Mouse (Mus musculus): ENCODE measurements at regions not wholly inside any gene's neighbourhood (a gene's known extent, or its start where the extent isn't known, plus 50 kb on each side); places are given as distances from the start of the nearest gene placed in this dataset.

DNA sequence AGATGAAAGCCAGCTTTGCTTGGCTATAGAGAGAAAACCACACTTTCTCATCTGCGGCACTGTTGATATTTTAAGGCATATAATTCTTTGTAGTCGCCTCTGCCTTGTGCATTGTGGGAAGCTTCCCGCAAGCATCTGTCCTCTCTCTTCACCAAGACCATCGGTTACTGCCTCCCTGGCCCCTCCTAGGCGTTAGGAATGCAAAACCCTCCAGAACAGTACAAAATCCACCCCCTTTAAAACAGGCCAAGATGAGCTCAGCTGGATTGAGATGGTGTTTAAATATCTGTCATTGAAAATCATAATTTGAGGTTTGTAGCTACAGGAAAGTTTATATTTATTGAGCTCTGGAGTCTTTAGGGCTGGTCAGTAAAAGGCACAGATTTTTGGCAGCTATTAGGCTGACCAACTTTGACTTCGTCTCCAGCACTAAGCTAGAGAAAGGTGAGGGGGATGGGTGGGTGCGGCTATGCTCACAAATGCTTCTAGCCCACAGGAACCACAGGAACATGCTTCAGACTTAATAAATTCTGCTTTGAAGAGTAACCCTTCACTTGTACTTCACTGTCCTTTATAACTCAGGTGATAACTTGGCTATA, 856.7 kb upstream of the Adgrl2 start:
- H3K4me1 ChIP-seq (ENCODE audit: insufficient read depth, low read depth, low read length) = no peaks in the 10 kb centered on the region
- H3K4me3 ChIP-seq (ENCODE audit: low read depth, low read length) = no peak overlapping the region
- no peaks in the 10 kb centered on the region for H3K36me3 ChIP-seq (replicated peaks)
- TF ChIP-seq GATA2 (IDR thresholded peaks at IDR 0.05; ENCODE audit: borderline replicate concordance, low read depth, low read length) (no peak), POLR2AphosphoS5 (IDR thresholded peaks at IDR 0.05; ENCODE audit: insufficient replicate concordance, low read depth, low read length) (no peak), TAL1 (conservative IDR thresholded peaks at IDR 0.05; ENCODE audit: low read depth, low read length) (no peak), CTCF (IDR thresholded peaks at IDR 0.05; ENCODE audit: low read depth, low read length) (no peak), GATA1 (IDR thresholded peaks at IDR 0.05; ENCODE audit: borderline replicate concordance, low read length) (no peak)
- ATAC-seq (ENCODE audit: extremely low read depth, insufficient number of reproducible peaks, low FRiP score, poor library complexity, severe bottlenecking) (no peak), DNase-seq (ENCODE audit: low spot score) (no peak)
- peaks cover 9% of the 10 kb centered on the region; the same call in 1 of the 2 replicates for H3K9me3 ChIP-seq (replicated peaks)
- H3K27me3 ChIP-seq (ENCODE audit: insufficient read depth, low read length) = no peaks in the 10 kb centered on the region

DNA sequence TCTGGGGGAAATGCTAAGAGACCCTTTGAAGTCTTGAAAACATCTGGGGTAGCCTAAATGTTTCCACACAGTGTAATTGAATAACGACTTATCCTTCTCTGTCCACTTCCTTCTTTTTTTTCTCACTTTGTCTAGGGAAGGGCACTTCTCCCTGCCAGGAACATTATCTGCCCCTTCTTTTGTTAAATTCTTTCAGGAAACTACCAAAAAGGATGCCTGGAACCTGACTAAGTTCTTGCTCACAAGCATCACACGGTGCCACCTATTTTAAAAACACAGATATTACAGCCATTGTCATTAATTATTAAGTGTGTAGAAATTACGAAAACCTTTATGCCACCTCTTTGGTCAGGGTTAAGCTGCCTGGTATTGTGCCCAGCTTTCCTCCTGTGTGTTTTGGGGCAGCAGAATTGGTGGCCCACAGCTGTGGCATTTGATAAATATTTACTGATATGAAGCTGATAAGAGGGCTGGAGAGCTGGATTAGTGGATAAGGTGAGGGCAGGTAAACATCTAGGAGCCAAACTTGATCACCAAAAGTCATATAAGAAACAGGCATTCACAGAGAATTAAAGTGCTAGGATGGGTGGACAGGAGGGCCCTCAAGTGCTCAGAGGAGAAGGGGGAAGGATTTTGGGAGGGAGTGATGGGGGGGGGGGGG, 855.6 kb upstream of the Adgrl2 start:
- ATAC-seq (ENCODE audit: extremely low read depth, insufficient number of reproducible peaks, low FRiP score, poor library complexity, severe bottlenecking) = no peak
- TF ChIP-seq GATA1 (IDR thresholded peaks at IDR 0.05; ENCODE audit: borderline replicate concordance, low read length) = no peak
- no peak for TF ChIP-seq TAL1 (conservative IDR thresholded peaks at IDR 0.05; ENCODE audit: low read depth, low read length)
- TF ChIP-seq GATA2 (IDR thresholded peaks at IDR 0.05; ENCODE audit: borderline replicate concordance, low read depth, low read length) = no peak
- no peak for TF ChIP-seq POLR2AphosphoS5 (IDR thresholded peaks at IDR 0.05; ENCODE audit: insufficient replicate concordance, low read depth, low read length)
- no peak for TF ChIP-seq CTCF (IDR thresholded peaks at IDR 0.05; ENCODE audit: low read depth, low read length)

DNA sequence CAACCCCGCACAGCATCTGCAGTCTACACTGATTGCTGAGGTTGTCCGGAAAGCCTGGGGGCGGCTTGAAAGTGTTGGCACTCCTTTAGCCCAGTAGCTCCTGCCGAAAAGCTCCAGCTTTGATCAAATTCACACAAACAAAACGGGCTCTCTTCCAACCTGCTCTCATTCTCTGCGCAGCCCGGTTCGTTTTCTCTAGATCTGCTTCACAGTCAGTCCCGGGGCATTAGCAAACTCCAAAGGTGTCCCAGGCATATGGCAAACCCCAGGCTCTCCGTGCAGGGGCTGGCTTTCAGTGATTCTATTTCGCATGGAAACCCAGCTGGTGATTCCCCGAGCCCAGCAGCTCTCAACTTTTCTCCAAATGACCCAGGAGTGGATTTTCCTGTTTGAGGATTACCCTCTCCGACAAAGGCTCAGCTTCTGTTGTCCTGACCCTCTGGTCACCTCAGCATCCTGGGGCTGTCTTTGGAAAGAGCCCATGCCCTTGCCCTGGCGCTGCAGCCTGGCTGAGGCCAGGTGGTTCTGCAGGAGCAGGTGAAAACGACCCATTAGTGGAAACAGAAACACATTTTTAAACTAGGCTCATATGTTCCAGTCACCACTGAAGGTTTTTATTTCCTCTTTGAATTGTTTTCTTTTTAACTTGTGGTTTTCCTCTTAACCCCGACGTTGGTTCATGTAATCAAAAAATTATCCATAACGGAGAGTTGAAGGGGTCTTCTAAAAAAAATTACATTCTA, 854.9 kb upstream of the Adgrl2 start:
- ATAC-seq (ENCODE audit: extremely low read depth, insufficient number of reproducible peaks, low FRiP score, poor library complexity, severe bottlenecking) = no peak
- TF ChIP-seq GATA2 (IDR thresholded peaks at IDR 0.05; ENCODE audit: borderline replicate concordance, low read depth, low read length) (no peak), GATA1 (IDR thresholded peaks at IDR 0.05; ENCODE audit: borderline replicate concordance, low read length) (no peak), TAL1 (conservative IDR thresholded peaks at IDR 0.05; ENCODE audit: low read depth, low read length) (no peak), CTCF (IDR thresholded peaks at IDR 0.05; ENCODE audit: low read depth, low read length) (no peak), POLR2AphosphoS5 (IDR thresholded peaks at IDR 0.05; ENCODE audit: insufficient replicate concordance, low read depth, low read length) (no peak)
- DNase-seq (ENCODE audit: low spot score) = no peak
- Histone ChIP-seq H3K4me3 (ENCODE audit: low read depth, low read length) (no peak overlapping the region), H3K4me1 (ENCODE audit: insufficient read depth, low read depth, low read length) (no peaks in the 10 kb centered on the region), H3K27me3 (ENCODE audit: insufficient read depth, low read length) (no peaks in the 10 kb centered on the region), H3K9me3 (replicated peaks) (peaks cover 6% of the 10 kb centered on the region; the same call in 1 of the 2 replicates), H3K36me3 (replicated peaks) (no peaks in the 10 kb centered on the region)

More for the DNA sequence above, 855.6 kb upstream of the Adgrl2 start:
- no peak overlapping the region for H3K4me3 ChIP-seq (ENCODE audit: low read depth, low read length)
- DNase-seq (ENCODE audit: low spot score) = no peak
- no peaks in the 10 kb centered on the region for H3K36me3 ChIP-seq (replicated peaks)
- H3K9me3 ChIP-seq (replicated peaks) = peaks cover 6% of the 10 kb centered on the region; the same call in 1 of the 2 replicates
- H3K4me1 ChIP-seq (ENCODE audit: insufficient read depth, low read depth, low read length) = no peaks in the 10 kb centered on the region
- H3K27me3 ChIP-seq (ENCODE audit: insufficient read depth, low read length) = no peaks in the 10 kb centered on the region

DNA sequence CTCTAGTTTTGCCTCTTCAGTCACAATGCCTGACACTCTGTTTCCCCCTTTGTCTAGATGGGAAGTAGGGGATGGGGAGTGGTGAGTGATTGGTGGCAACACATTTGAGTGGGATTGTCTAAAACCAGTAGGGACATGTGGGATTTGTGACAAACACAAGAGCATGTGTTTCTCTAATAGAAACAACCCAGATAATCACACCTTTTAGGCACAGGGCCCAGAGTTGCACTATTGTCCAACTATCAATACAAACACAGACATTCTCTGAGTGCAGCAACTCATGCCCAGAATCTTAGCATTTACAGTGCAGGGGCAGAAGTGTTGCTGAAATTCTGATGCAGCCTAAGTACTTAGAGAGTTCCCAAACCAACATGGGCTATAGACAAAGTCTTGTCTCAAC, 847.6 kb upstream of the Adgrl2 start:
- Histone ChIP-seq H3K27me3 (ENCODE audit: insufficient read depth, low read length) (no peaks in the 10 kb centered on the region), H3K36me3 (replicated peaks) (no peaks in the 10 kb centered on the region), H3K4me1 (ENCODE audit: insufficient read depth, low read depth, low read length) (no peaks in the 10 kb centered on the region), H3K4me3 (ENCODE audit: low read depth, low read length) (no peak overlapping the region), H3K9me3 (replicated peaks) (peaks cover 10% of the 10 kb centered on the region)
- ATAC-seq (ENCODE audit: extremely low read depth, insufficient number of reproducible peaks, low FRiP score, poor library complexity, severe bottlenecking) = no peak
- DNase-seq (ENCODE audit: low spot score) = no peak
- TF ChIP-seq TAL1 (conservative IDR thresholded peaks at IDR 0.05; ENCODE audit: low read depth, low read length) (no peak), GATA2 (IDR thresholded peaks at IDR 0.05; ENCODE audit: borderline replicate concordance, low read depth, low read length) (no peak), POLR2AphosphoS5 (IDR thresholded peaks at IDR 0.05; ENCODE audit: insufficient replicate concordance, low read depth, low read length) (no peak), CTCF (IDR thresholded peaks at IDR 0.05; ENCODE audit: low read depth, low read length) (no peak), GATA1 (IDR thresholded peaks at IDR 0.05; ENCODE audit: borderline replicate concordance, low read length) (no peak)

DNA sequence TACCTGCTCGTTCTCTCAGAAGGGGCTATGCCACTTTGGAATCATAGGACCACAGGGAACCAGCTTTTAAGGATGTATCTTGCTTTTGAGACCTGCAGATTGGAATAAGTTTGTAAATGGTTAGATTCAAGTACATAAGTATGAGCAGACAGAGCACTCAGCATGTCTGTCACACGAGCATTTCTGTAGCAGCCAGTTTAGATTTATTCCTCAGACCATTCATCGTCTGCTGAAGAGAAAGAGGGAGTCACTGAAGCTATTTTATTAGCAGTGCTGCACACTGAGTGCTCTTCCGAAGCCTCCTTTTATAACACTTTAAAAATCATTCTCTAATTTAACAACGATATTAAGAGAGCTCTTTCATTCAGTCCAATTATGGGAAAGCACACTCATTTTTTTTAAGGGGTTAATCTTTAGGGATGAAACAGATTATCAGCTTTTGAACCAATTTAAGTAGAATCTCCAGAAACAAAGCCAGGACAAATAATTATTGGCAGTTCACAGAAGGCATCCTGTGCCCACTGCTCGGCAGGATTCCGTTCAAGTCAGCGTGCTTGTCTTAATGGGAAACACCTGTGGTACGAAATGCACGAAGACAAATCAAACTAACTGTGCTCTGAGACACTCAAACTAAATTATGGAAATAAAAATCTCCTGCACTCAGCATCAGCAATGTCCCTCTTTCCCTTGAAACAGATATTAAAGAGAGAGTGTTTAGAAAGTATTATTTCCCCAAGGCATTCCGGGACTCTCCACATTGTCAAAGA, 846.3 kb upstream of the Adgrl2 start:
- Histone ChIP-seq H3K36me3 (replicated peaks) (no peaks in the 10 kb centered on the region), H3K27me3 (ENCODE audit: insufficient read depth, low read length) (no peaks in the 10 kb centered on the region), H3K4me3 (ENCODE audit: low read depth, low read length) (no peak overlapping the region), H3K9me3 (replicated peaks) (peaks cover 10% of the 10 kb centered on the region), H3K4me1 (ENCODE audit: insufficient read depth, low read depth, low read length) (no peaks in the 10 kb centered on the region)
- ATAC-seq (ENCODE audit: extremely low read depth, insufficient number of reproducible peaks, low FRiP score, poor library complexity, severe bottlenecking) = no peak
- TF ChIP-seq TAL1 (conservative IDR thresholded peaks at IDR 0.05; ENCODE audit: low read depth, low read length) = no peak
- TF ChIP-seq POLR2AphosphoS5 (IDR thresholded peaks at IDR 0.05; ENCODE audit: insufficient replicate concordance, low read depth, low read length) = no peak
- no peak for TF ChIP-seq GATA1 (IDR thresholded peaks at IDR 0.05; ENCODE audit: borderline replicate concordance, low read length)
- TF ChIP-seq CTCF (IDR thresholded peaks at IDR 0.05; ENCODE audit: low read depth, low read length) = no peak
- no peak for TF ChIP-seq GATA2 (IDR thresholded peaks at IDR 0.05; ENCODE audit: borderline replicate concordance, low read depth, low read length)
- no peak for DNase-seq (ENCODE audit: low spot score)
